Comparison of ENCODE assay signal across 12 mouse cellular contexts in genomic region chr4:135985193-135985592, GRCm38 (mm10). TPM values are rescaled to one million over a fixed set of nuclear protein-coding genes. Genes with fewer than 3 reads are reported as not detected.
DNase-seq lines count a peak whose midpoint lies in the region; ATAC-seq lines count a peak whose summit lies in the region.
"Had no signal": no experiment of that assay in that cellular context is flagged by ENCODE, and none has a peak within 500 bp of the region (broad histone marks: within the 10 kb centered on the region; RNA-seq: fewer than 3 reads in every experiment).

No protein-coding gene starts in this region.

- H3K27ac ChIP-seq in heart, embryonic 13.5 days (replicated peaks), result peak overlapping the region; percentile 43; the same call in 1 of the 2 replicates
- H3K27ac ChIP-seq in limb, embryonic 13.5 days, result no peak overlapping the region
- H3K27ac ChIP-seq: forebrain, embryonic 13.5 days had no signal

- peak; percentile 37; the same call in 1 of the 2 replicates for ATAC-seq in heart, embryonic 13.5 days (ENCODE audit: extremely low read depth, insufficient number of reproducible peaks, low FRiP score, low TSS enrichment)
- ATAC-seq in limb, embryonic 13.5 days (ENCODE audit: low FRiP score, low read depth), result no peak
- ATAC-seq in CD4-positive, CD25-positive, alpha-beta regulatory T cell, adult 4 months, result no peak
- ATAC-seq: forebrain, embryonic 13.5 days; hindbrain, embryonic 16.5 days had no signal

- H3K9ac ChIP-seq in heart, embryonic 13.5 days, result peak overlapping the region; percentile 98; the same call in 1 of the 2 replicates
- H3K9ac ChIP-seq in limb, embryonic 13.5 days, result no peak overlapping the region

- peaks cover 24% of the 10 kb centered on the region for H3K4me1 ChIP-seq in heart, embryonic 13.5 days
- H3K4me1 ChIP-seq in limb, embryonic 13.5 days, result peaks cover 16% of the 10 kb centered on the region

- peak overlapping the region; percentile 91 for H3K4me3 ChIP-seq in heart, embryonic 13.5 days
- peak overlapping the region; percentile 96 for H3K4me3 ChIP-seq in limb, embryonic 13.5 days

- 75% methylated on average over 5 of the region's 5 CpGs for WGBS in heart, embryonic 13.5 days
- WGBS in limb, embryonic 13.5 days, result 91% methylated on average over 5 of the region's 5 CpGs

- no peaks in the 10 kb centered on the region for H3K27me3 ChIP-seq in heart, embryonic 13.5 days (replicated peaks)
- no peaks in the 10 kb centered on the region for H3K27me3 ChIP-seq in limb, embryonic 13.5 days
- H3K27me3 ChIP-seq: forebrain, embryonic 13.5 days had no signal

- intact Hi-C loops in left cerebral cortex, postnatal 14 days (cut with DNase I), result no loop called here

- H3K9me3 ChIP-seq in heart, embryonic 13.5 days, result no peaks in the 10 kb centered on the region
- H3K9me3 ChIP-seq in limb, embryonic 13.5 days, result no peaks in the 10 kb centered on the region
- H3K9me3 ChIP-seq: forebrain, embryonic 13.5 days had no signal

- H3K36me3 ChIP-seq in heart, embryonic 13.5 days, result peaks cover 53% of the 10 kb centered on the region
- peaks cover 54% of the 10 kb centered on the region for H3K36me3 ChIP-seq in limb, embryonic 13.5 days

- no peak for DNase-seq in heart, adult 8-10 months (ENCODE audit: low spot score)
- DNase-seq in spleen, adult 12 weeks (ENCODE audit: low spot score), result peak; percentile 68
- no peak for DNase-seq in spleen, adult 18-20 months
- peak; percentile 46 to 58 for DNase-seq in spleen, postnatal 14 days (ENCODE audit: low spot score in 2 of 2)
- no peak for DNase-seq in left cerebral cortex, postnatal 14 days (ENCODE audit: low spot score in 2 of 2)
- DNase-seq: cerebellum, postnatal 25 days; kidney, postnatal 4 days had no signal

- peak overlapping the region; percentile 96 for H3K4me2 ChIP-seq in heart, embryonic 13.5 days
- H3K4me2 ChIP-seq in limb, embryonic 13.5 days (replicated peaks), result peak overlapping the region; percentile 90; the same call in 1 of the 2 replicates

RNA-seq across cellular contexts. Expression of gene Pithd1, which starts 1.9 kb away (rescaled TPM):
- 39.2 and 42.0 TPM in 2 replicates for polyA plus RNA-seq in heart, embryonic 13.5 days (2015; fragmentation: Nextera tagmentation; extraction: Ambion mirVana)
- total RNA-seq in heart, adult 8-10 months (2022), result 10 to 100 TPM; 20.8 to 23.4 (median 21.6) TPM
- 57.0 and 58.7 TPM in 2 replicates for polyA plus RNA-seq in limb, embryonic 13.5 days (2015; fragmentation: Nextera tagmentation; extraction: Ambion mirVana)
- polyA plus RNA-seq in CD4-positive, CD25-positive, alpha-beta regulatory T cell, adult 4 months (2017; shearing (Covaris generic)), result 1 to 10 TPM; 9.3 to 9.7 TPM
- total RNA-seq in left cerebral cortex, postnatal 14 days (2021), result 10 to 100 TPM; 71.5 to 72.5 TPM

RNA-seq across cellular contexts. Expression of gene Lypla2, which starts 12.8 kb away (rescaled TPM):
- polyA plus RNA-seq in heart, embryonic 13.5 days (2015; fragmentation: Nextera tagmentation; extraction: Ambion mirVana), result 65.5 and 75.4 TPM in 2 replicates
- total RNA-seq in heart, adult 8-10 months (2022), result 10 to 100 TPM; 32.5 to 38.4 (median 35.9) TPM
- polyA plus RNA-seq in limb, embryonic 13.5 days (2015; fragmentation: Nextera tagmentation; extraction: Ambion mirVana), result 121 and 124 TPM in 2 replicates
- 10 to 100 TPM; 63.0 to 72.0 TPM for polyA plus RNA-seq in CD4-positive, CD25-positive, alpha-beta regulatory T cell, adult 4 months (2017; shearing (Covaris generic))
- 10 to 100 TPM; 82.2 to 91.6 TPM for total RNA-seq in left cerebral cortex, postnatal 14 days (2021)

RNA-seq across cellular contexts. Expression of gene Gale, which starts 21.7 kb away (rescaled TPM):
- 23.6 and 28.7 TPM in 2 replicates for polyA plus RNA-seq in heart, embryonic 13.5 days (2015; fragmentation: Nextera tagmentation; extraction: Ambion mirVana)
- total RNA-seq in heart, adult 8-10 months (2022), result 1 to 10 TPM; 1.2 to 3.2 (median 1.6) TPM
- polyA plus RNA-seq in limb, embryonic 13.5 days (2015; fragmentation: Nextera tagmentation; extraction: Ambion mirVana), result 49.1 and 51.9 TPM in 2 replicates
- polyA plus RNA-seq in CD4-positive, CD25-positive, alpha-beta regulatory T cell, adult 4 months (2017; shearing (Covaris generic)), result 10 to 100 TPM; 16.2 to 24.8 TPM
- 10 to 100 TPM; 26.2 to 31.6 TPM for total RNA-seq in left cerebral cortex, postnatal 14 days (2021)

RNA-seq across cellular contexts. Expression of gene Eloa, which starts 36.4 kb away (rescaled TPM):
- polyA plus RNA-seq in heart, embryonic 13.5 days (2015; fragmentation: Nextera tagmentation; extraction: Ambion mirVana), result 28.5 and 29.4 TPM in 2 replicates
- 10 to 100 TPM; 32.2 to 33.9 (median 33.1) TPM for total RNA-seq in heart, adult 8-10 months (2022)
- polyA plus RNA-seq in limb, embryonic 13.5 days (2015; fragmentation: Nextera tagmentation; extraction: Ambion mirVana), result 41.1 and 45.1 TPM in 2 replicates
- polyA plus RNA-seq in CD4-positive, CD25-positive, alpha-beta regulatory T cell, adult 4 months (2017; shearing (Covaris generic)), result 10 to 100 TPM; 44.5 to 58.9 TPM
- 10 to 100 TPM; 27.6 to 28.2 TPM for total RNA-seq in left cerebral cortex, postnatal 14 days (2021)

RNA-seq across cellular contexts. Expression of gene Hmgcl, which starts 38.9 kb away (rescaled TPM):
- 73.0 and 81.6 TPM in 2 replicates for polyA plus RNA-seq in heart, embryonic 13.5 days (2015; fragmentation: Nextera tagmentation; extraction: Ambion mirVana)
- 10 to 100 TPM; 83.3 to 91.3 (median 85.0) TPM for total RNA-seq in heart, adult 8-10 months (2022)
- polyA plus RNA-seq in limb, embryonic 13.5 days (2015; fragmentation: Nextera tagmentation; extraction: Ambion mirVana), result 89.8 and 93.5 TPM in 2 replicates
- 100 to 1,000 TPM in 1 of 2 experiments, 10 to 100 TPM in 1; 73.7 to 104 TPM for polyA plus RNA-seq in CD4-positive, CD25-positive, alpha-beta regulatory T cell, adult 4 months (2017; shearing (Covaris generic))
- total RNA-seq in left cerebral cortex, postnatal 14 days (2021), result 10 to 100 TPM; 28.3 to 30.9 TPM

Comparison
In these comparisons a context has a peak if more than half of its experiments do, and no peak if none do; other contexts are left out.
1. DNase-seq: peak in spleen, adult 12 weeks (single experiment) and spleen, postnatal 14 days (2 of 2); none in heart, adult 8-10 months (single experiment), spleen, adult 18-20 months (0 of 2) and left cerebral cortex, postnatal 14 days (0 of 2).